Mouse (Mus musculus) mouse trophoblast stem cell (cell line): ENCODE data around the gene Nox3.

Experiments used
- in situ Hi-C, 2 experiments: fragments of 300-500 bp; cut with MseI, MboI; formaldehyde crosslinking; loops; 2 replicates in 1 of 2; 3 replicates in 1 of 2; pipeline ENCODE4 v1.15.1; 2025

The Nox3 gene

GRCm38 (mm10) chr17:3610307-3610754, 85.7 kb downstream of the Nox3 start:
- in situ Hi-C loops: no loop called here

DNA sequence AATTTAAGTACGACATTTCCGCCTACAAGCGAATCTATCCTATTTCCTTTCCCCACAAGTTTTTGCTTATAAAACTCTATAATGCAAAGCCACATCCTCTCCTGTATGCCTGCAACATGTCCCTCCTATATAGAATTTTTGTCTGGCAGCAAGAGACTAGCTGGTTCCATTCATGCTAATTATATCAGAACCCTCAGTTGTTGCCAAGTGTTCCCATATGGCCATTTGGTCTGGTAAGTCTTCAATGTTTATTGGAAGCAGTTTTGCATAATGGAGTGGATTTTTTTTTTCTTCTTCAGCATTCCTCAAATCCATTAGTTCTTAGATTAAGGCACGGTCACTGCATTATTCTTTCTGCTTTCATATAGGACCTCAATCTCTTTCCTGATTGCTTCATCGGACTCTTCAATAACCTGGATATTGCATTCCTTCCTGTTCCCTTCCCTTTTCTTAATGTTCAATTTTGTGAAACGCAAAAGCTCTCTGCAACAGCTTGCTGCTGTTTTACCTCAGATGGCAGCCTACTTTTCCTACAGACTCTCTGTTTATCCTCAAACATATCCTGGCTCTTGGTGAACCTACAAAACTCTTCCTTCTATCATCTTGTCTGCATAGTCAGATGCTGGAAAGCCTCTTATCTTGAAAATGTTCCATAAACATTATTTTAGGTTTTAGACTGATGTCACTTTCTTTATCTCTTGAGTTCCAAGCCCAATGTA, 92.9 kb downstream of the Nox3 start:
- in situ Hi-C loops: no loop called here

- in situ Hi-C loops: loop anchor here in 1 of 2 experiments (25.0 kb wide), 1 partner anchor 164 kb away; no protein-coding TSS in a partner anchor
These were observed 97.7 kb downstream of the Nox3 start for GRCm38 (mm10) chr17:3598393-3598792.

DNA sequence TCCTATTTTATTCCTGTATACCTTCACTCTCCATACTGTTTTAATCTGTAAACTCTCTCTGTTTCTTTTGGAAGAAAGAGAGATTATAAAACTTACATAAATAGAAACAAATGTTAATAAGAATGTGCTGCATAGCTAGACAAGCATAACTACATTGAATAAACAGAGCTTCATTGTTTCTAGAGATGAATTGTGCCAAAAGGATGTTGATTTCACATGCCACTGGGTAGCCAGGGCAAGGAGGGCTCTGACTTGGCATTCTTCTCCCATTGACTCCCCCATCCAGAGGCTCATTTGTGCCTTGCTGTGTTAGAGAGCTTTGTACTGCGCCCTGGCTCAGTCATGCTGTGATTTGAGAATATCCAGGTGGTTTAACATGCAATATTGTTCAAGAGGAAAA, 98.2 kb downstream of the Nox3 start:
- in situ Hi-C loops: loop anchor here in 1 of 2 experiments (25.0 kb wide), 1 partner anchor 164 kb away; no protein-coding TSS in a partner anchor

GRCm38 (mm10) chr17:3597130-3597529, 98.9 kb downstream of the Nox3 start:
- in situ Hi-C loops: loop anchor here in 1 of 2 experiments (25.0 kb wide), 1 partner anchor 165 kb away; no protein-coding TSS in a partner anchor
